Mouse (Mus musculus): ENCODE results near the gene Ahdc1.

DNA sequence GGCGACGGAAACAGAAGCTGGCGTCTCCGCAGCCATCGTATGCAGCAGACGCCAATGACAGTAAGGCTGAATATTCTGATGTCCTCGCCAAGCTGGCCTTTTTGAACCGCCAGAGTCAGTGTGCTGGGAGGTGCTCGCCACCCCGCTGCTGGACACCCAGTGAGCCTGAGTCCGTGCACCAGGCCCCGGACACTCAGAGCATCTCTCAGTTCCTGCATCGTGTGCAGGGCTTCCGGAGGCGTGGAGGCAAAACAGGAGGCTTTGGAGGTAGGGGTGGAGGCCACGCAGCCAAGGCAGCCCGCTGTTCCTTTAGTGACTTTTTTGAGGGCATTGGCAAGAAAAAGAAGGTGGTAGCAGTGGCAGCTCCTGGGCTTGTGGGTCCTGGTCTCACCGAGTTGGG lies 52.1 kb downstream of the Ahdc1 start:
- no peak for TF ChIP-seq CTCF (conservative IDR thresholded peaks at IDR 0.05; ENCODE audit: low read length)
- no peak for TF ChIP-seq NANOG (IDR thresholded peaks at IDR 0.05; ENCODE audit: borderline replicate concordance, low read length)
- TF ChIP-seq POU5F1 (IDR thresholded peaks at IDR 0.05; ENCODE audit: borderline replicate concordance, low read length) = no peak

Data from E14TG2a.4 (cell line).